Comparison of ENCODE assay signal across 21 mouse cellular contexts in genomic region chr13:93957907-93958306, GRCm38 (mm10).
A peak's percentile ranks its signal among the peaks of the same experiment; 100 is the strongest.
DNase-seq lines count a peak whose midpoint lies in the region; ATAC-seq lines count a peak whose summit lies in the region.
"Had no signal": no experiment of that assay in that cellular context is flagged by ENCODE, and none has a peak within 500 bp of the region (broad histone marks: within the 10 kb centered on the region; RNA-seq: fewer than 3 reads in every experiment).

No protein-coding gene starts in this region.

- peak overlapping the region; percentile 2; the same call in 1 of the 2 replicates for H3K27ac ChIP-seq in embryonic facial prominence, embryonic 13.5 days
- H3K27ac ChIP-seq in embryonic facial prominence, embryonic 10.5 days (replicated peaks), result no peak overlapping the region
- H3K27ac ChIP-seq in embryonic facial prominence, embryonic 14.5 days (replicated peaks; ENCODE audit: low read depth, low read length), result peak overlapping the region; percentile 63
- H3K27ac ChIP-seq in embryonic facial prominence, embryonic 15.5 days (replicated peaks), result peak overlapping the region; percentile 36; the same call in 1 of the 2 replicates

- no peak overlapping the region for H3K9ac ChIP-seq in embryonic facial prominence, embryonic 13.5 days
- H3K9ac ChIP-seq in embryonic facial prominence, embryonic 14.5 days (ENCODE audit: low read depth, low read length), result no peak overlapping the region
- H3K9ac ChIP-seq in embryonic facial prominence, embryonic 15.5 days, result no peak overlapping the region

- H3K4me2 ChIP-seq in embryonic facial prominence, embryonic 13.5 days, result no peak overlapping the region
- H3K4me2 ChIP-seq in embryonic facial prominence, embryonic 14.5 days (ENCODE audit: low read depth, low read length), result no peak overlapping the region
- no peak overlapping the region for H3K4me2 ChIP-seq in embryonic facial prominence, embryonic 15.5 days (replicated peaks)

- no peak overlapping the region for H3K4me3 ChIP-seq in embryonic facial prominence, embryonic 13.5 days
- no peak overlapping the region for H3K4me3 ChIP-seq in embryonic facial prominence, embryonic 10.5 days
- H3K4me3 ChIP-seq in embryonic facial prominence, embryonic 14.5 days (ENCODE audit: low read depth, low read length), result no peak overlapping the region
- no peak overlapping the region for H3K4me3 ChIP-seq in embryonic facial prominence, embryonic 15.5 days (replicated peaks)

- WGBS in embryonic facial prominence, embryonic 13.5 days, result 57% methylated on average over 8 of the region's 8 CpGs
- WGBS in embryonic facial prominence, embryonic 10.5 days, result 86% methylated on average over 8 of the region's 8 CpGs
- WGBS in embryonic facial prominence, embryonic 14.5 days, result 48% methylated on average over 8 of the region's 8 CpGs
- WGBS in embryonic facial prominence, embryonic 15.5 days, result 56% methylated on average over 8 of the region's 8 CpGs

- H3K4me1 ChIP-seq in embryonic facial prominence, embryonic 13.5 days, result no peaks in the 10 kb centered on the region; the same call in 1 of the 2 replicates
- no peaks in the 10 kb centered on the region for H3K4me1 ChIP-seq in embryonic facial prominence, embryonic 10.5 days
- H3K4me1 ChIP-seq in embryonic facial prominence, embryonic 14.5 days (ENCODE audit: control insufficient read depth, insufficient read depth, low read length), result no peaks in the 10 kb centered on the region
- 0 out of 2 replicates have a peak, but pooled peaks cover 5% of the 10 kb centered on the region for H3K4me1 ChIP-seq in embryonic facial prominence, embryonic 15.5 days

- no peak for ATAC-seq in embryonic facial prominence, embryonic 13.5 days (ENCODE audit: insufficient number of reproducible peaks, insufficient read depth, low FRiP score, low TSS enrichment, low read depth)
- 0 out of 2 replicates have a peak, but pooled peaks have one; percentile 18 for ATAC-seq in embryonic facial prominence, embryonic 14.5 days (ENCODE audit: low read depth)
- ATAC-seq in embryonic facial prominence, embryonic 15.5 days (ENCODE audit: insufficient number of reproducible peaks, low FRiP score, low TSS enrichment, low read depth), result peak; percentile 60; the same call in 1 of the 2 replicates
- ATAC-seq: activated CD4-positive, CD25-positive, alpha-beta regulatory T cell, adult 4 months; CD4-positive, CD25-positive, alpha-beta regulatory T cell, adult 4 months; Patski had no signal

- H3K27me3 ChIP-seq in embryonic facial prominence, embryonic 13.5 days, result no peaks in the 10 kb centered on the region
- H3K27me3 ChIP-seq in embryonic facial prominence, embryonic 10.5 days (replicated peaks; ENCODE audit: low read depth, poor library complexity, severe bottlenecking), result no peaks in the 10 kb centered on the region
- no peaks in the 10 kb centered on the region for H3K27me3 ChIP-seq in embryonic facial prominence, embryonic 14.5 days (replicated peaks; ENCODE audit: control insufficient read depth, insufficient read depth, low read length)
- no peaks in the 10 kb centered on the region for H3K27me3 ChIP-seq in embryonic facial prominence, embryonic 15.5 days
- H3K27me3 ChIP-seq: CH12.LX, Patski had no signal

- DNase-seq in embryonic facial prominence, embryonic 10.5 days (ENCODE audit: low spot score), result no peak
- peak; percentile 66 for DNase-seq in embryonic facial prominence, embryonic 14.5 days (ENCODE audit: low spot score)
- no peak for DNase-seq in gastrocnemius, postnatal 25 days
- DNase-seq in embryo, embryonic 11 days, result no peak
- DNase-seq: adrenal gland, adult 2 months; adrenal gland, adult 8-10 months; adrenal gland, postnatal 10 days; adrenal gland, postnatal 14 days; adrenal gland, postnatal 25 days; adrenal gland, postnatal 36 days; B cell, adult 2 months; cerebellum, adult 11 months; cerebellum, adult 11-12 months; cerebellum, adult 18-20 months had no signal

- H3K9me3 ChIP-seq in embryonic facial prominence, embryonic 13.5 days, result no peaks in the 10 kb centered on the region
- H3K9me3 ChIP-seq in embryonic facial prominence, embryonic 10.5 days, result no peaks in the 10 kb centered on the region
- H3K9me3 ChIP-seq in embryonic facial prominence, embryonic 14.5 days (ENCODE audit: control insufficient read depth, low read length), result no peaks in the 10 kb centered on the region
- H3K9me3 ChIP-seq in embryonic facial prominence, embryonic 15.5 days (replicated peaks), result no peaks in the 10 kb centered on the region
- H3K9me3 ChIP-seq: G1E had no signal

- no peaks in the 10 kb centered on the region for H3K36me3 ChIP-seq in embryonic facial prominence, embryonic 13.5 days
- H3K36me3 ChIP-seq in embryonic facial prominence, embryonic 10.5 days (replicated peaks), result no peaks in the 10 kb centered on the region
- no peaks in the 10 kb centered on the region for H3K36me3 ChIP-seq in embryonic facial prominence, embryonic 14.5 days (ENCODE audit: control insufficient read depth, insufficient read depth, low read length)
- no peaks in the 10 kb centered on the region for H3K36me3 ChIP-seq in embryonic facial prominence, embryonic 15.5 days
- H3K36me3 ChIP-seq: G1E had no signal
